Mouse (Mus musculus): Measurements from ENCODE around the gene Git2.

Git2 gene

DNA sequence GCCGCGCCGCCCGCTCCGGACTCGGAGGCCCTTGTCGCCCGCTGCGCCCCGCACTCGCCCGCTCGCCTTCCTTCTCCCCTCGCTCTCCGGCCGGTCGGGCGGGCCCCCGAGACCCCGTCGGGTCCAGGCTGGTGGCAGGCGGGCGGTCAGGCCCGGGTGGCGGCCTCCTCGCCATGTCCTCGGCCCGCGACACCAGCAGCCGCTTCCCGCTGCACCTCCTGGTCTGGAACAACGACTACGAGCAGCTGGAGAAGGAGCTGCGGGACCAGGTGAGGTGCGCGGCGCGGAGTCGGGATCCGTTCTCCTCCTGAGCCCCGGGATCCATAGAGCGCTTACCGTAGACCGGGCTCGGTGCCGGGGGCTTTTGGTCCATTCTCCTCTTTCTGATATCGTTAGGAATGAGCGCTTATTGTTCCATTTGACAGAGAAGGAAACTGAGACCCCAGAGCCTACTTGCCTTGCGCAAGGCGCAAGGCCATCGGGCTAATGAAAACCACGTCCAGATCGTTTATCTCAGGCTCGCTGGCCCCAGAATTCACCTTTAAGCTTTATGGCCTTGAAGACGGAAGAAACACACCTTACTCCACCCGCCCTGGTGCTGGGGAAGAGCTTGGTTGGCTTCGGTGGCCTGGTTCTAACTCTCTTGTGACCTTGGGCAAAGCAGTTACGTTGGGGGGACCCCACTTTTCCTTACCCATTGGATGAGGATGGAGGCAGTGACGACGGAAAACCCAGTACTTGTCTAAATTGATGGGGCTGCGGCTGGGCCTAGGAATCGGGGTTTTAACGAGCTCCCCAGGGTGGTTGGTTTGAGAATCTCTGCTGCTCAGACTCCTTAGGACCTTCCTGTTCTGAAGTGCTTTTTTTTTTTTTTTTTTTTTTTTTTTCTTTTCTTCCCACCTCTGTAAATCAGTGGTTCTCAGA is at the start of gene Git2:
Git2 (minus strand) TSS at position 462 of the 924 bp plus-strand sequence.
- DNase-seq = no peak

DNA sequence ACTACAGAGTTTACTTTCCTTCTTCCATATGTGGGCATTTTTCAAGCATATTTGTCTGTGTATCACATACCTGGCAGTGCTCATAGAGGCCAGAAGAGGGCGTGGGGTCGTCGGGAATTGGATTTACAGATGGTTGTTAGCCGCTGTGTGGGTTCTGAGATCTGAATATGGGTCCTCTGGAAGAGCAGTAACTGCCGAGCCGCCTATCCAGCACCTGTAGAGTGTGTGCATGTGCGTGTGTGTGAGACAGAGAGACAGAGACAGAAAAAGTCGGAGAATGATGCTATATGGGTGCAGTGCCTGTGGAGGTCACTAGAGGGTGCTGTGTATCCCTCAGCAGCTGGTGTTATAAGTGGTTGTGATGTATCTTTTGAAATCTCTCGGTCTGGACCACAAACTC is 48.9 kb upstream of the Git2 start:
- no peak for DNase-seq

DNA sequence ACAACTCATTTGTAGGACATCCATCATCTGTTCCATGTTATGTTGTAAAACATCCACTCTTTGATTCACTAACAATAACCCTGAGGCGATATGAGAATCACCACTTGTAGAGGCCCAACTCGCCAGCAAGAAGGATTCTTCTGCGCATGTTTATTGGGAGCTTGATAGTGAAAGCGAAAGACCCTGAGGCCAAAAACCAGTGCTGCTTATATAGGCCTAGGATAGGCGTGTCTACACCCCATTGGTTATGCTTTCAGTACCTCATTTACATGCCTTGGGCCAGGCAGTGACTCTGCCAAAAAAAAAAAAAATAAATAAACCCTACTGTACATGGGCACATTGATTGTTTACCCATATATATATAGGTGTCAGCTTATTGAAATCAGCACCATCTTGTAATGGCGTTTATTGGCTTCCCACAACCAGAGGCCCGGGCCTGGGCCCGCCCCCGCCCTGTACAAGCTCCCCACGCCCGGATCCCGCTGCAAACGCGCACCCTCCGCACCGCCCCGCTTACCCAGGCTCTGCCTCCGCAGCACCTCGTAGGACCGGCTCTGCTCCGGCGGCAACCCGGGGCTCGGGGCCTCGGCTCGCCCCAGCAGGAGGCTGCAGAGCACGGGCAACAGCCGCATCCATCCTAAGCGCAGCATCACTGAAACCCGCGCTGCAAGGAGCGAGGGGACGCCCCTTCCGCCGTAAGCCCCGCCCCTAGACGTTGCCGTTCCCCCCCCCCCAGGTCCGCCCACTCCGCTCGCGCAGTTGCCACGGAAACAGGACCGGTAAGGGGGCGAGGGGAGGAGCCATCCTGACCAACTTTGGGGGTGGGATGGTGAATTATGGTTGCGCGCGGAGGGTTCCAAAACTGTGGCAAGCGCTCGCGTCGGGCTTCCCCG is 47.7 kb upstream of the Git2 start, which contains the start of gene 1500011B03Rik:
1500011B03Rik (minus strand) TSS at position 673 of the 893 bp plus-strand sequence.
- peak; percentile 75 for DNase-seq

DNA sequence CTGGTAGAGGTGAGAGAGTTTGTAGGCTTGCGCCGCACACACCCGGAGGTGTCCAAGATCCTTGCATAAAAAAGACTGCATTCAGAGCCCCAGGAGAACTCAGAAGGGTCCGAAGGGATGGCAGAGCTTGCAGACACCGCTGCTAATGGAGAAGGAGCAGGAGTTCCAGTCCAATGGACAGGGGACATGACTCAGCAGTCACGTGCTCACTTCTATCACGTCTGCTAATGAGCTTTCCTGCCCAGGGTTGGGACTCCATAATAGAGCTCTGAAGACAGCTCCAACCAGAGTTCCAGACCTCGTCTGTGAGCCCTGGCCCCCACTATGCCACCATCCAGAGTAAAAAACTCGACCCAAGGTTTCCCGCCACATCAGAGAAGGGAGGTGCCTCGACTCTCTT is 42.8 kb upstream of the Git2 start:
- no peak for DNase-seq

DNA sequence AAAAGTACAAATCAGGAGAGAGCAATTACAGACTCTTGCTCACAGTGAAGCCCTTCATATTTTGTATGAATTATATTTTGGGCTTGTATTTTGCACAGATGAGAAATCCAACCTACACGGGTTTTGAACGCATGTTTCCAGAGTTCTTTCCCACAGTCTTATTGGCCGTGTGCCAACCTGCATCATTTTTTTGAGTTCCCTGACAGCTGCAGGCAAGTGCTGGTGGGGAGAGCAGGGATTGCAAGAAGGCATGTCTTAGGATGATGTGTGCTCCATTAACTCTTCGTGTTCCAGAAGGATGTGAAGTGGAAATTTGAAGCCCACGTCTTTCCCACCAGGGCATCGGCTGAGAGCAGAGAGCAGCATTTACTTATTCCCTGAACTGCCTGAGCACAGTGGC is 41.3 kb upstream of the Git2 start:
- peak; percentile 26 for DNase-seq

DNA sequence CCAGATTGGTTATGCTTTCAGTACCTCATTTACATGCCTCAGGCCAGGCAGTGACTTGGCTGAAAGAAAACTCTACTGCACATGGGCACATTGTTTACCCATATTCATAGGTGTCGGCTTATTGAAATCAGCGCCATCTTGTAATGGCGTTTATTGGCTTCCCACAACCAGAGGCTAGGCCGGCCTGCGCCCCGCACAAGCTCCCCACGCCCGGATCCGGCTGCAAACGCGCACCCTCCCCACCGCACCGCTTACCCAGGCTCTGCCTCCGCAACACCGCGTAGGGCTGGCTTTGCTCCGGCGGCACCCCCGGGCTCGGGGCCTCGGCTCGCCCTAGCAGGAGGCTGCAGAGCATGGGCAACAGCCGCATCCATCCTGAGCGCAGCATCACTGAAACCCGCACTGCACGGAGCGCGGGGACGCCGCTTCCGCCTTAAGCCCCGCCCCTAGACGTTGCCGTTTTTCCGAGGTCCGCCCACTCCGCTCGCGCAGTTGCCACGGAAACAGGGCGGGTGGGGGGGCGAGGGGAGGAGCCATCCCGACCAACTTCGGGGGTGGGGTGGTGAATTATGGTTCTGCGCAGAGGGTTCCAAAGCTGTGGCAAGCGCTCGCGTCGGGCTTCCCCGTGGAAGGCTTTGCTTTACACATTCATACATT is 38.3 kb upstream of the Git2 start:
- DNase-seq = peak; percentile 91

DNA sequence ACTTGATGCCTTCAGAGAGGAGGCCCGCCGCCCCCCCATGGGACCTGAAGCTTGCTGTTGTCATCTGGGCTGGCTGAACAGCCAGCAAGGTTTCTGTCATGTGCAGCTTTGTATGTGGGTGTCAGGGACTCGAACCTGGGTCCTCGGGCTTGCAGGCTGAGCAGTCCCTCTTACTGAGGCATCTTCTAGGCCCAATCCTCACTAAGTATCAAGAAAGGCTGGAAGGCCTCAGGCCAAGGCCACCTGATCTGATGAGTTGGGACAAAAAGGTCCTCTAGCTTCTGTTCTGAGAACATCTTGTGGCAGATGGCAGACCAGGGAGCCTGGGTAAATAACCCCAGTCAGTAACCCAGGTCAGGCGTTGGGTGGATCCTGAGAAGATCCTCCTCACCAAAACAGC is 34.5 kb upstream of the Git2 start:
- peak; percentile 39 for DNase-seq

DNA sequence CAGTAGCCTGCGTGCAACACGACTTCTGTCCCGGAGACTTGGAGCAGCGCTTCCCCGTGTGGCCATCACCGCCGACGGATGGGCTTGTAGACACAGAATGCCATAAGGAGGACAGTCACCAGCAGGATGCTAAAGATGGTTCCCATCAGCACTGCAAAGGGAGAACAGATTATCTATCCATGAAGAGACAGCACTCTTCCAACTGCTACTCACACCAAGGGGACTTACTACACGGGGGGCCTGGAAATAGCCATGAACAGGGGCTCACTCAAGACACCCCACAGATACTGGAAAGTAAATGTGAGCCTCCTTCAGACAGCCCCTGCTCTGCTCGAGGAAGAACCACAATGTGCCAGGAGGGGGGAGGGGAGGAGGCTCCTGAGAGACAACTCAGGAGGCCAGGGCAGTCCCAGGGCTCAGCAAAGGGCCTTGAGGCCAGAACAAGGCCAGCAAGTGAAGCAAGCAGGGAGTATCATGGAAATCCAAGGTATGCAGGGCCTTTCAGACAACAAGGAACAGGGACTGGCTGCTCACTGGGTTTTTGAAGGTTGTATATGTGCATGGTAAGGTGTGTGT is 34.0 kb upstream of the Git2 start:
- DNase-seq = no peak

DNA sequence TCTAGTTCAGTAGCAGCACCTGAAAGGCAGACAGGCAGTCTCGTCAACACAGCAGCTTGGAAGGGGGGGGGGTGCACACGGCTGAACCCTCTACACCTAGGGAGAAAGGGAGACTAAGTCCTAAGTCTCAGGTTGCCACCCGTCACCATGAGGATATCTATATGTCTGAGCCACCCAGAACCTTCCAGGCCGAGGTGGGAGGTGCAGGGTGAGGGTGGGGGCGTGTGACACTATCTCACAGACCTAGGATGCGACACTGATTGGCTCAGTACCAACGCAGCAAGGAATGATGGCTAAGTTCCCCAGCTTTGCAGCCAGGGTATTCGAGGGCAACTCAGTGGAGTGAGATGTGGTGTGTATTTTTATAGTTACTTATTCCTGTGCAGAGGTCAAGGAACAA is 33.1 kb upstream of the Git2 start:
- DNase-seq = no peak

DNA sequence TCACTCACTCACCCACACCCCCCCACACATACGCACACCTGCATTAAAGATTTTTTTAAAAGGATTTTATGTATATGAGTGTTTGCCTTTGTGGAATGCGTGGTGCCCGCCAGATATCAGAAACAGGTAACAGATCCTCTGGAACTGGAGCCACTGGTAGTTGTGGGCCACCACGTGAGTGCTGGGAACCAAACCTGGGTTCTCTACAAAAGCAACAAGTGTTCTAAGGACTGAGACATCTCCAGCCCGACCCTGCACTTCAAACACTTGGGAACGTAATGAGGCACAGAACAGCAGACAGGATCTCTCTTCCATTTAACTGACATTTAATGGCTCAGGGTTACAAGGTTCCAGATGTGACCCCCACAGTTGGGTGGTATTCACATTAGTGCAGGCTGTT is 32.6 kb upstream of the Git2 start:
- no peak for DNase-seq

DNA sequence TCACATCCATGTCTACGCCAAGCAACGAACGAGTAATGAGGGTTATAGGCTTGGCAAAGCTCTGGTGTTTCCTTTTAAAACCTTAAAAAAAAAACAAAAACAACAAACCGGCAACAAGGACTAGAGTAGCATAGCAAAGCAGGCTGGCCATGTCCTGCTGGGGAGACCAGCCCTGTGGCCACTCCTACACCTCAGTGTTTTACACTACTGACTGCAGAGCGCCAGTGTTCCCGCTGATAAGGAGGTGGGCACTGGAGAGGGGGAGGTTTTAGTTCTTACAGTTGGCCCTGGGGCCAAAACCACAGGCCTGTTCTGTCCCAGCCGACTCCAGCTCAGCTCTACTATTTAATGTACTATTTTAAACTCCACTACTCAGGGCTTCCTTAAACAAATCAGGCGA is 32.2 kb upstream of the Git2 start:
- DNase-seq = no peak

DNA sequence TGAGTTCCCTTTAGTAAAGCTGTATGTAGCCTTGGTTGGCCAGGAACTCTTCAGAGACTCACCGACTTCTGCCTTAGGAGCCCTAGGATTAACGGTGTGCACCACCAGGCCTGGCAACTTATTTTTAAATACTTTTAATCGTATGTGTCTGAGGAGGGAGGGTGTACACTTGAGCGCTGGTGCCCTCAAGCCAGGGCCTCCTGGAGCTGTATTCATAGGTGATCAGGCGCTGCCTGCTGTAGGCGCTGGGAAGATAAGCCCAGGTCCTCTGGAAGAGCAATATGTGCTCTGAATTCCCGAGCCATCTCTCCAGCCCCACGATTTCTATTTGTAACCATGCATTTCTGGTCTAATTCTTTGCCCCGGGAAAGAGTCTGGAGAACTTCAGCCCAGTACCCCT is 31.7 kb upstream of the Git2 start:
- no peak for DNase-seq

DNA sequence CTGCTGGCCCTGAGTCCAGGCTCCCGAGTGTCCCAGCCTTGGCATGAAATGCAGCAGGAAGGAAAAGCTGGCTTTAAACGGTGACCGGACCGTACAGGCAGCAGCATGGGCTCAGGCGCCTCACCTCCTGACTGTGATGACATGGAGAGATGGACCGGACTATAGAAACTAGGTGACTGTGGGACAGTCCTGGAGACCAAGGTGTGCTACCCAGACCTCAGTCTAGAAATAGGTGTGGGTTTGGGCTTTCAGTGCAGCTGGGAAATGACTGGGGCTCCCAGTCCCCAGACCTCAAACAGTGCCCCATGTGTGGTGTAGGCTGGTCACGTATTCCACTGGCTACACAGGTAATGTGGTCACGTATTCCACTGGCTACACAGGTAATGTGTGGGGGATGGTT is 31.3 kb upstream of the Git2 start:
- no peak for DNase-seq

DNA sequence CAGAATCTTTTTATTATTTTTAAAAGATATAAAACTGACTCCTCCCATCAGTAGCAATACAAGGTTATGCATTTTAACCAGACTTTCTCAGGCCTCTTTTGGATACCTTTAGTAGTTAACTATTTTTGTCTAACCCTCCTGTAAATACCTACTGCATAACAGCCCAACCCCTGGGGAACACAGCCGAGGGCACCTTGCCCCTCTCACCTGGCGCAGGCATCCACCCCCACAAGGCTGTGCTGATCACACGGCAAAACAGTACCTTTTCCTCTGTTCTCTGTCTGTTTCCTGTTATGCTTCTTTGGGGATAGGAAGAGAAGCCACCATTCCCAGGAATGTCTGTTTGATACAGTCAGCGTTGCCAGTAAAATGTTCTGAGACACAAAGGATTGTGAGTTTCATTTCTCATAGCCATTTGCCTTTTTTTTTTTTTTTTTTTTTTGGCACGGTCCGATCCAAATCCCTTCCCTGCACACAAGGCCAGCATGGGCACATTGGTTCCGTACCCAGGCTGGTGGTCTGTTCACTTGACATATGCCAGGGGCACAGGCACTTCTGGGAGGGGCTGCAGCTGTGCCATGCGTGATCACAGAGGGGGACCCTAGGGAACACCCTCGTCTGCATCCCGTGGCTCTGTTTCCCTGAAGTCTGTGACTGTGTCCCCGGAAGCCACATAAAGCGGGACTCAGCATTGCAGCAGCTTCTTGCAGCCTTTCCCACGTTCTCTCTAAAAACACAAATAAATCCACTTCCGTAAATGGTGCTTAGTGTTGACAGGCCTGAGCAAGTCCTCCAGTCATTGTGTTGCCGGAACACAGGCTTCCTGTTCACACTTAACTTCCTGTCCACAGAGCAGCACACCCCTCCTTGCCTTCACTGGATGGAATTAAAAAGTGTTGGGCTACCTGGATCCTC is 30.4 kb upstream of the Git2 start:
- no peak for DNase-seq

DNA sequence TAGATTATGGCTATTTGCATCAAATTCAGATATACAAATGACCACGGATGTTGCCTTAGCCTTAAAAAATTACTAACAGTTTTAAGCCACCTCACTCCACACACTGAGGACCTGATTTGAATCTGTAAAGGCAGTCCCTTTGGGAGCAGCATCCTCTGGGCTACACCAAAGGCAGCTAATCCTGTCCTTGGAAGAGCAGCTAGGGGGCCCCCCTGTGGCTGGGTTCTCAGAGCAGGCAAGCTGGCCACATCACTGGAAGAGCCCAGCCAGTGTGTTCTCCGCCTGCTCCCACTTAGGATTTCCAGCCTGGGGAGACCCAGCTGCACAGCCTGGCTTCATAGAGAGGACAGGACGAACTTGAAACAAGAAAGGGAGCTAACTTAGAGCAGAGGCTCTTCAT is 29.6 kb upstream of the Git2 start:
- DNase-seq = peak; percentile 70

DNA sequence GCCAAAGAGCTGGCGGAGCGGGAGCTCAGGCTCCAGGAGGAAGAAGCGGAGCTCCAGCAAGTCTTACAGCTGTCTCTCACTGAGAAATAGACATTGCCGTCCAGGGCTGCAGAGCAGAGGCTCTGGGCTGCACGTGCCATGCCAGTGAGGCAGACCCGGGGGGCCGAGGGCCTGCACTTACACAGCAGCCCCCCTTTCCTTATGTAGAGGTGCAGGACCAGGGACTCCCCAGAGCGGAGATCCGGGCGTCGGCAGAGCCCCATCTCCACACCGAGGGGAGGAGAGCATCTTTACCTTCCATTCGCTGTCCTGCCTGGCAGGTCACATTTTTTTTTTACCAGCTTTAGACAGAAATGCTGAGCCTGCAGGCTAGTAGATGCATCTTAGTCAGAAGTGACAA is 29.0 kb upstream of the Git2 start:
- no peak for DNase-seq

DNA sequence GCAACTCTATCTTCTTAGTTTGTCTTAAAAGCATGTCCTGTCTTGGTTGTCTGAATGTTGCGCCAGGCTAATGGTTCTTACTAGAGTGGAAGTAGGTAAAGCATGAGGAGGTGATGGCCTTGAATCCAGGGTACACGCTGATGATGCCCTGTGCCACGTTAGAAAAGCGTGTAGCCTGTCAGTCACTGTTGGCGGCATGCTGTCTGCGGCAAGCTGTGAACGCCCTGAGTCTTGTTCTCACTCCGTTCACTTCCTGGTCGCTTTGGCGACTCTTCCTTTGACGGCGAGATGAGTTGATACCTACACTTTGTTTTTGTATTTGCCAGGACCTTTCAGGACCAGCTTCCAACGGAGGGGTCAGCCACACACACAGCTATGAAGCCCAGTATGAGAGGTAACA is 27.9 kb upstream of the Git2 start:
- DNase-seq = no peak

DNA sequence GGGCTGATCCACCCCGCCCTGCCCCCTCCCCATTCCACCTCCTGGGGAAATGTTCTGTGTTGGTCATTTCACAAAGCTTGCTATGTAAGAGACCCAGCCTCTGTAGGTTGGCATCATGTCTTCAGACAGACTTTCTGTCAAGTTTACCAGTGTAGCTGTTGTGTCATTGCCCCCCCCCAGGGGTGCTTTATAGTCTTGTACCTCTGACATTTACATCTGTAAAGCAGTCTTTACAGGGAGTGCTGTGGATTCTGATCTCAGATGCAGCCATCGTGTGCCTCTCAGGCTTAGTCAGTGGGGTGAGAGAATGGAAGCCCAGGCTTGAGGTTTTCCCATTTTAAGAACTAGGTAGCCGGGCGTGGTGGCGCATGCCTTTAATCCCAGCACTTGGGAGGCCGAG is 26.5 kb upstream of the Git2 start:
- no peak for DNase-seq

DNA sequence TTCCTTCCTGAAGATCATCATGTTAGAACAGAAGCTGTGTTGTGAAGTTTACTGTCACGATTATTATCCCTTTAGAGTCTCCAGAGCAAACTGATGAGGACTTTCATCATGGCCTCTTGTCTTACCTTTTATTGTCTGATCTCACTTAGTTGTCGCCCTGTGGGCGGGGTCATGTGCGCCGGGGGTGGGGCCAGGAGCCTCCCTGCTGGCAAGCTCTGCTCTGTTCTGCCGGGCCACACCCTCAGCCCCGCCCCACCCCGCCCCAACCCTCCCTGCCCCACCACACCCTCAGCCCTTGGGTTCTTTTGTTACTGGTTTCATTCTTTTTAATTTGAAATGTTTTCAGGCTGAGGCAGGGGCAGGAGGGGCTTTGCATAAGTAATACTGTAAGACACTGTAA is 25.7 kb upstream of the Git2 start:
- no peak for DNase-seq

DNA sequence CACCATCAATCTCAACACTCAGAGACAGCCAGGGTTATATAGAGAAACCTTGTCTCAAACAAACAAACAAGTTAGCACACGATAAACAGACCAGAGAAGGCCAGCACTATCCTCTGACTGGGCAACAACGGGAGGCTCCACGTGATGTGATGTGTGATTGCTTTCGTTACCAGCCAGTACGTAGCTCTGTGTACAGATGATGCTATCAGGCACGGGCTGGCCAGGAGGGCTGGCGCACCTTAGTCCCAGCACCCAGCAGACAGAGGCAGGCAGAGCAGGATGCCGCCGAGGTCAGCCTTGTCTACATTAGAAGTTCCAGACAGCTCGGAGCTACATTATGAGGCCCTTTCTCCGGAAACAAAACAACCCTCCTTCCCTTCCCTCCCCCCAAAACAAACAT is 24.5 kb upstream of the Git2 start:
- no peak for DNase-seq

DNA sequence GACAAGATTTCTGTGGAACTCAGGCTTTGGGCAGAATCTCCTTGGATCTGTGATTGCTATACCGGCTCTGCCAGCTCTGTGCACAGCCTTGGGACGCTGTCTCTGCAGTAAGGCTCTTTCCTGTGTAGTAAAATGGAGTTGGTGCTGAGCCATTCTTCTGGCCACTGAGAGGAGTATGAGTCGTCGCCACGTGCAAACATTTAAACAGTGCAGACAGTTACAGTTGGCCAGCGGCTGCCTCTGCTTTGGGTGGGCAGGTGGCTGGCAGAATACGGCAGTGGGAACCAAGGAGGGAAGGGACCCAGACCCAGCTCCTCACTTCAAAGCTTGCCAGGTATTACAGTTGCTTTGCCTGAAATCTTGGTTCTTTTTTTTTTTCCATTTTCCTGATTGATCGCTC is 21.9 kb upstream of the Git2 start:
- DNase-seq = no peak

Data from cerebellum, adult 9-11 months (tissue).